Mouse (Mus musculus) liver, embryonic 12.5 days (tissue): ENCODE measurements around the gene Hvcn1. TPM values are rescaled to one million over a fixed set of nuclear protein-coding genes. Genes with fewer than 3 reads are reported as not detected.
A peak's percentile ranks its signal among the peaks of the same experiment; 100 is the strongest.
"Not testable (repeated sequence)": the region's sequence is repeated elsewhere in the genome, so short reads cannot be mapped to it uniquely, and the experiment has no call there.

Experiments used
- ATAC-seq: fragments of 200-750 bp; cut with Nextera tagmentation; 2 replicates; pipeline ENCODE4 v1.8.0; 2017; ENCODE audit warnings: moderate number of reproducible peaks, mild to moderate bottlenecking, moderate library complexity
- H3K27ac ChIP-seq: fragments of 300-500 bp; sonication (generic); 2 replicates; pipeline ENCODE4 v1.5.1; 2016; ENCODE audit warnings: mild to moderate bottlenecking
- H3K27me3 ChIP-seq: fragments of 300-500 bp; sonication (generic); replicated peaks from 2 replicates; pipeline ENCODE4 v1.6.1; 2016; ENCODE audit warnings: mild to moderate bottlenecking, moderate library complexity
- H3K36me3 ChIP-seq: fragments of 300-500 bp; sonication (generic); 2 replicates; pipeline ENCODE4 v1.6.1; 2016; ENCODE audit warnings: mild to moderate bottlenecking, moderate library complexity
- H3K4me1 ChIP-seq: fragments of 300-500 bp; sonication (generic); 2 replicates; pipeline ENCODE4 v1.6.1; 2016
- H3K4me2 ChIP-seq: fragments of 300-500 bp; sonication (generic); 2 replicates; pipeline ENCODE4 v1.6.1; 2016; ENCODE audit warnings: mild to moderate bottlenecking, moderate library complexity
- H3K4me3 ChIP-seq: fragments of 300-500 bp; sonication (generic); 2 replicates; pipeline ENCODE4 v1.5.1; 2016; ENCODE audit warnings: mild to moderate bottlenecking, moderate library complexity
- H3K9ac ChIP-seq: fragments of 300-500 bp; sonication (generic); 2 replicates; pipeline ENCODE4 v1.6.1; 2016; ENCODE audit warnings: mild to moderate bottlenecking, moderate library complexity
- H3K9me3 ChIP-seq: fragments of 300-500 bp; sonication (generic); replicated peaks from 2 replicates; pipeline ENCODE4 v1.6.1; 2016; ENCODE audit warnings: mild to moderate bottlenecking, moderate library complexity
- WGBS: fragments of 180-500 bp; shearing (Covaris S2); methylation state at CpG from one replicate; pipeline ENCODE4 v1.1.7; 2016; ENCODE audit not compliant: insufficient replicate concordance; 5-methylcytosine and 5-hydroxymethylcytosine counted together
- polyA plus RNA-seq: library from polyadenylated mRNA; unstranded; fragments of >200 nt; fragmentation: Nextera tagmentation; extraction: Ambion mirVana; gene quantifications from 2 replicates; pipeline ENCODE4 v1.2.1, GENCODE M21; 2016

The Hvcn1 gene
- polyA plus RNA-seq, 1 experiment from 2014 or later: 2.1 TPM

- H3K4me2 ChIP-seq: no peak overlapping the region
- 55% methylated on average over 1 of the region's 1 CpGs for WGBS
- no peak overlapping the region for H3K27ac ChIP-seq
- no peaks in the 10 kb centered on the region for H3K4me1 ChIP-seq
- H3K9ac ChIP-seq: no peak overlapping the region
- H3K27me3 ChIP-seq: no peaks in the 10 kb centered on the region
- peak; percentile 70 for ATAC-seq
- peaks cover 49% of the 10 kb centered on the region for H3K36me3 ChIP-seq
- no peaks in the 10 kb centered on the region for H3K9me3 ChIP-seq
- no peak overlapping the region for H3K4me3 ChIP-seq
Measured at GRCm38 (mm10) chr5:122176398-122176797, 30.2 kb upstream of the Hvcn1 start.

- WGBS: 31% methylated on average over 6 of the region's 6 CpGs
- Histone ChIP-seq H3K36me3 (peaks cover 23% of the 10 kb centered on the region), H3K9ac (no peak overlapping the region), H3K27ac (no peak overlapping the region), H3K9me3 (0 out of 2 replicates have a peak, but pooled peaks cover 2% of the 10 kb centered on the region), H3K4me2 (no peak overlapping the region), H3K4me3 (no peak overlapping the region), H3K27me3 (no peaks in the 10 kb centered on the region), H3K4me1 (no peaks in the 10 kb centered on the region)
- no peak for ATAC-seq
Measured at GRCm38 (mm10) chr5:122179665-122180064, 26.9 kb upstream of the Hvcn1 start.

GRCm38 (mm10) chr5:122184283-122184806 lies 22.3 kb upstream of the Hvcn1 start:
- 52% methylated on average over 7 of the region's 7 CpGs for WGBS
- no peak overlapping the region for H3K27ac ChIP-seq
- no peaks in the 10 kb centered on the region for H3K36me3 ChIP-seq
- no peak overlapping the region for H3K9ac ChIP-seq
- no peak overlapping the region for H3K4me2 ChIP-seq
- no peaks in the 10 kb centered on the region for H3K4me1 ChIP-seq
- ATAC-seq: no peak
- H3K27me3 ChIP-seq: no peaks in the 10 kb centered on the region
- H3K9me3 ChIP-seq: 0 out of 2 replicates have a peak, but pooled peaks cover 10% of the 10 kb centered on the region
- no peak overlapping the region for H3K4me3 ChIP-seq

GRCm38 (mm10) chr5:122184858-122185257 lies 21.7 kb upstream of the Hvcn1 start:
- H3K9me3 ChIP-seq: 0 out of 2 replicates have a peak, but pooled peaks cover 10% of the 10 kb centered on the region
- not testable (repeated sequence) for H3K9ac ChIP-seq, H3K36me3 ChIP-seq, H3K27me3 ChIP-seq, H3K4me2 ChIP-seq, H3K4me3 ChIP-seq, H3K27ac ChIP-seq, H3K4me1 ChIP-seq, ATAC-seq
- 82% methylated on average over 6 of the region's 6 CpGs for WGBS

- H3K36me3 ChIP-seq: no peaks in the 10 kb centered on the region
- H3K27me3 ChIP-seq: no peaks in the 10 kb centered on the region
- peaks cover 3% of the 10 kb centered on the region; the same call in 1 of the 2 replicates for H3K4me1 ChIP-seq
- WGBS: 32% methylated on average over 3 of the region's 3 CpGs
- no peak overlapping the region for H3K9ac ChIP-seq
- no peak overlapping the region for H3K4me2 ChIP-seq
- ATAC-seq: no peak
- H3K9me3 ChIP-seq: 0 out of 2 replicates have a peak, but pooled peaks cover 10% of the 10 kb centered on the region
- H3K27ac ChIP-seq: no peak overlapping the region
- H3K4me3 ChIP-seq: no peak overlapping the region
Measured at GRCm38 (mm10) chr5:122189115-122189514, 17.5 kb upstream of the Hvcn1 start.

GRCm38 (mm10) chr5:122190465-122190864 lies 16.1 kb upstream of the Hvcn1 start:
- Histone ChIP-seq H3K4me1 (peaks cover 3% of the 10 kb centered on the region; the same call in 1 of the 2 replicates), H3K27ac (no peak overlapping the region), H3K36me3 (no peaks in the 10 kb centered on the region), H3K9ac (no peak overlapping the region), H3K4me2 (no peak overlapping the region), H3K9me3 (0 out of 2 replicates have a peak, but pooled peaks cover under 1% of the 10 kb centered on the region), H3K27me3 (no peaks in the 10 kb centered on the region), H3K4me3 (no peak overlapping the region)
- no peak for ATAC-seq
- 52% methylated on average over 7 of the region's 7 CpGs for WGBS

- no peak overlapping the region for H3K4me3 ChIP-seq
- no peaks in the 10 kb centered on the region for H3K36me3 ChIP-seq
- H3K9ac ChIP-seq: no peak overlapping the region
- 70% methylated on average over 12 of the region's 12 CpGs for WGBS
- ATAC-seq: no peak
- no peak overlapping the region for H3K4me2 ChIP-seq
- no peak overlapping the region for H3K27ac ChIP-seq
- H3K9me3 ChIP-seq: no peaks in the 10 kb centered on the region
- H3K27me3 ChIP-seq: no peaks in the 10 kb centered on the region
- peaks cover 3% of the 10 kb centered on the region; the same call in 1 of the 2 replicates for H3K4me1 ChIP-seq
Measured at GRCm38 (mm10) chr5:122191269-122192063, 15.1 kb upstream of the Hvcn1 start.

GRCm38 (mm10) chr5:122192347-122192746 lies 14.3 kb upstream of the Hvcn1 start:
- H3K36me3 ChIP-seq: no peaks in the 10 kb centered on the region
- H3K4me3 ChIP-seq: no peak overlapping the region
- H3K9ac ChIP-seq: no peak overlapping the region
- H3K27me3 ChIP-seq: no peaks in the 10 kb centered on the region
- peaks cover 3% of the 10 kb centered on the region; the same call in 1 of the 2 replicates for H3K4me1 ChIP-seq
- WGBS: 36% methylated on average over 4 of the region's 4 CpGs
- no peaks in the 10 kb centered on the region for H3K9me3 ChIP-seq
- peak overlapping the region; percentile 20; the same call in 1 of the 2 replicates for H3K4me2 ChIP-seq
- no peak overlapping the region for H3K27ac ChIP-seq
- no peak for ATAC-seq

- no peaks in the 10 kb centered on the region for H3K4me1 ChIP-seq
- no peak overlapping the region for H3K9ac ChIP-seq
- no peak overlapping the region for H3K4me3 ChIP-seq
- WGBS: 83% methylated on average over 4 of the region's 4 CpGs
- no peak overlapping the region for H3K4me2 ChIP-seq
- peaks cover 9% of the 10 kb centered on the region; the same call in 1 of the 2 replicates for H3K9me3 ChIP-seq
- no peaks in the 10 kb centered on the region for H3K36me3 ChIP-seq
- no peak overlapping the region for H3K27ac ChIP-seq
- no peaks in the 10 kb centered on the region for H3K27me3 ChIP-seq
- no peak for ATAC-seq
Measured at GRCm38 (mm10) chr5:122200872-122201271, 5.7 kb upstream of the Hvcn1 start.

GRCm38 (mm10) chr5:122201904-122202303 lies 4.7 kb upstream of the Hvcn1 start:
- Histone ChIP-seq H3K9me3 (peaks cover 9% of the 10 kb centered on the region; the same call in 1 of the 2 replicates), H3K4me2 (no peak overlapping the region), H3K27me3 (no peaks in the 10 kb centered on the region), H3K36me3 (no peaks in the 10 kb centered on the region), H3K27ac (no peak overlapping the region), H3K9ac (no peak overlapping the region), H3K4me1 (no peaks in the 10 kb centered on the region), H3K4me3 (no peak overlapping the region)
- WGBS: 64% methylated on average over 6 of the region's 6 CpGs
- ATAC-seq: no peak

- Histone ChIP-seq H3K4me1 (0 out of 2 replicates have a peak, but pooled peaks cover under 1% of the 10 kb centered on the region), H3K4me3 (no peak overlapping the region), H3K36me3 (no peaks in the 10 kb centered on the region), H3K9me3 (peaks cover 9% of the 10 kb centered on the region; the same call in 1 of the 2 replicates), H3K27me3 (no peaks in the 10 kb centered on the region), H3K27ac (no peak overlapping the region), H3K4me2 (no peak overlapping the region), H3K9ac (no peak overlapping the region)
- ATAC-seq: no peak
- 41% methylated on average over 2 of the region's 2 CpGs for WGBS
Measured at GRCm38 (mm10) chr5:122204180-122204579, 2.4 kb upstream of the Hvcn1 start.

- WGBS: 57% methylated on average over 6 of the region's 6 CpGs
- ATAC-seq: no peak
- Histone ChIP-seq H3K4me1 (peaks cover 9% of the 10 kb centered on the region), H3K27me3 (no peaks in the 10 kb centered on the region), H3K4me3 (no peak overlapping the region), H3K27ac (no peak overlapping the region), H3K9me3 (no peaks in the 10 kb centered on the region), H3K36me3 (no peaks in the 10 kb centered on the region), H3K9ac (no peak overlapping the region), H3K4me2 (no peak overlapping the region)
Measured at GRCm38 (mm10) chr5:122208909-122209308, 2.3 kb downstream of the Hvcn1 start.
